In the genomic region with DNA sequence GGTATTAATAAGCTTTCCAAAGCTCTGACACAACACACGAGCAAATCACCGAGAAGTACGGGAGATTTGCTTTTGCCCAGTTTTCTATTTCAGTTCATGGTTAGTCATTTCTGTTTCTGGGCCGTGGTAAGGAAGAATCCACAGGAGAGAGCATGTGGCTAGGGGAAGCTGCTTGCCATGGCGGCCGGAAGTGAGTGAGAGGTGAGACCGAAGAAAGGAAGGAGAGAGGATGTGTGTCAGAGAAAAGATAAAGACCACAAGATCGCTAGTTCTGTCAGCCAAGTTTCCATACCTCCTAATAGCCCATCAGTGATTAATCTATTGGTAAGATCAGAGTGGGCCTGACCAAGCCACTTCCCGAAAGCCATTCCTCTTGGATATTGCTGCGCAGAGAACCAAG, we compare ENCODE assay signal across 35 mouse cellular contexts.
DNase-seq lines count a peak whose midpoint lies in the region; ATAC-seq and TF ChIP-seq lines count a peak whose summit lies in the region.
"Had no signal": no experiment of that assay in that cellular context is flagged by ENCODE, and none has a peak within 500 bp of the region (broad histone marks: within the 10 kb centered on the region; RNA-seq: fewer than 3 reads in every experiment).

No protein-coding gene starts in this region.

- no peaks in the 10 kb centered on the region for H3K4me1 ChIP-seq in stomach, postnatal 0 days (replicated peaks; ENCODE audit: control insufficient read depth, insufficient read depth)
- H3K4me1 ChIP-seq: embryonic facial prominence, embryonic 12.5 days; heart, embryonic 13.5 days; hindbrain, embryonic 10.5 days; limb, embryonic 10.5 days; limb, embryonic 15.5 days; liver, embryonic 15.5 days; lung, embryonic 15.5 days; midbrain, embryonic 12.5 days; neural tube, embryonic 12.5 days had no signal

- DNase-seq in thymus, postnatal 25 days: peak; percentile 6
- no peak for DNase-seq in thymus, postnatal 4 days
- DNase-seq in MN1 (ENCODE audit: low spot score): no peak
- DNase-seq in stomach, postnatal 0 days (ENCODE audit: low spot score): no peak
- DNase-seq in lung, postnatal 10 days: no peak
- DNase-seq: adrenal gland, postnatal 10 days; B cell, adult 2 months; cerebellum, adult 8-10 months; cerebellum, postnatal 25 days; embryo, embryonic 11 days; gastrocnemius, adult 2 months; gastrocnemius, postnatal 36 days; heart, postnatal 10 days; kidney, adult 8-10 months; kidney, postnatal 4 days; layer of hippocampus, postnatal 36 days; right cerebral cortex, adult 18-20 months; spleen, adult 18-20 months had no signal

- no peaks in the 10 kb centered on the region for H3K27me3 ChIP-seq in stomach, postnatal 0 days (ENCODE audit: control insufficient read depth, insufficient read depth, low read length)
- H3K27me3 ChIP-seq: embryonic facial prominence, embryonic 12.5 days; heart, embryonic 13.5 days; limb, embryonic 15.5 days; liver, embryonic 15.5 days; lung, embryonic 15.5 days; midbrain, embryonic 12.5 days; neural tube, embryonic 12.5 days had no signal

- no peak overlapping the region for H3K9ac ChIP-seq in stomach, postnatal 0 days (ENCODE audit: low read length)
- H3K9ac ChIP-seq: embryonic facial prominence, embryonic 12.5 days; heart, embryonic 13.5 days; limb, embryonic 15.5 days; liver, embryonic 15.5 days; lung, embryonic 15.5 days; midbrain, embryonic 12.5 days; neural tube, embryonic 12.5 days had no signal

- 76% methylated on average over 10 of the region's 10 CpGs for WGBS in stomach, postnatal 0 days

- H3K4me2 ChIP-seq in stomach, postnatal 0 days (replicated peaks; ENCODE audit: low read depth): no peak overlapping the region
- H3K4me2 ChIP-seq: embryonic facial prominence, embryonic 12.5 days; heart, embryonic 13.5 days; limb, embryonic 15.5 days; liver, embryonic 15.5 days; lung, embryonic 15.5 days; midbrain, embryonic 12.5 days; neural tube, embryonic 12.5 days had no signal

- H3K4me3 ChIP-seq in stomach, postnatal 0 days (ENCODE audit: low read depth, low read length): no peak overlapping the region
- H3K4me3 ChIP-seq: embryonic facial prominence, embryonic 12.5 days; gastrocnemius, adult 2 months; heart, embryonic 13.5 days; hindbrain, embryonic 10.5 days; limb, embryonic 10.5 days; limb, embryonic 15.5 days; liver, embryonic 15.5 days; lung, embryonic 15.5 days; midbrain, embryonic 12.5 days; myocyte; neural tube, embryonic 12.5 days had no signal

- no peaks in the 10 kb centered on the region for H3K9me3 ChIP-seq in stomach, postnatal 0 days (ENCODE audit: control insufficient read depth, low read length)
- H3K9me3 ChIP-seq: embryonic facial prominence, embryonic 12.5 days; heart, embryonic 13.5 days; hindbrain, embryonic 10.5 days; limb, embryonic 10.5 days; limb, embryonic 15.5 days; liver, embryonic 15.5 days; lung, embryonic 15.5 days; midbrain, embryonic 12.5 days; neural tube, embryonic 12.5 days had no signal

- TF ChIP-seq EP300 in stomach, postnatal 0 days (optimal IDR thresholded peaks at IDR 0.05): no peak

- H3K36me3 ChIP-seq in stomach, postnatal 0 days (ENCODE audit: control insufficient read depth, insufficient read depth, low read length): no peaks in the 10 kb centered on the region
- H3K36me3 ChIP-seq: embryonic facial prominence, embryonic 12.5 days; hindbrain, embryonic 10.5 days; limb, embryonic 10.5 days; limb, embryonic 15.5 days; liver, embryonic 15.5 days; lung, embryonic 15.5 days; midbrain, embryonic 12.5 days; neural tube, embryonic 12.5 days had no signal

- ATAC-seq in activated CD4-positive, CD25-positive, alpha-beta regulatory T cell, adult 4 months: peak; percentile 36
- ATAC-seq in inflammation-experienced regulatory T-cells, adult 6 months: peak; percentile 41
- no peak for ATAC-seq in stomach, postnatal 0 days (ENCODE audit: low FRiP score, low TSS enrichment)
- ATAC-seq: forebrain, embryonic 14.5 days; hindbrain, embryonic 16.5 days; intestine, embryonic 16.5 days had no signal

- H3K27ac ChIP-seq in stomach, postnatal 0 days (replicated peaks): no peak overlapping the region
- H3K27ac ChIP-seq: embryonic facial prominence, embryonic 12.5 days; gastrocnemius, adult 2 months; heart, embryonic 13.5 days; hindbrain, embryonic 10.5 days; kidney, postnatal 0 days; limb, embryonic 10.5 days; limb, embryonic 15.5 days; liver, embryonic 15.5 days; lung, embryonic 15.5 days; macrophage; midbrain, embryonic 12.5 days; neural tube, embryonic 12.5 days had no signal

- no peak for TF ChIP-seq CTCF in stomach, postnatal 0 days (IDR thresholded peaks at IDR 0.05; ENCODE audit: low read depth)
